Mouse (Mus musculus) gastrocnemius, postnatal 36 days (tissue): ENCODE results near the gene Cog6. TPM values are rescaled to one million over a fixed set of nuclear protein-coding genes. Genes with fewer than 3 reads are reported as not detected.

ENCODE experiments used
- total RNA-seq, 2 experiments: library from RNA; stranded (reverse); gene quantifications; 2 replicates each; pipeline ENCODE4 v1.2.3; 2021

Cog6 gene
- total RNA-seq, 2 experiments from 2014 or later, result 34.8 to 36.3 TPM

Other genes starting within 250 kb of the Cog6 start
- gene Lhfp, start 24.3 kb upstream of the Cog6 start, total RNA-seq, result 10 to 100 TPM; 12.0 to 12.1 TPM